Mouse (Mus musculus) liver, embryonic 13.5 days (tissue): ENCODE data around the gene Zbed6. TPM values are rescaled to one million over a fixed set of nuclear protein-coding genes. Genes with fewer than 3 reads are reported as not detected.
"Not testable (repeated sequence)": the region's sequence is repeated elsewhere in the genome, so short reads cannot be mapped to it uniquely, and the experiment has no call there.

Source experiments
- ATAC-seq: fragments of 200-750 bp; cut with Nextera tagmentation; 2 replicates; pipeline ENCODE4 v1.8.0; 2017; ENCODE audit warnings: low read depth, mild to moderate bottlenecking, moderate number of reproducible peaks, moderate library complexity
- DNase-seq: peaks from one replicate; pipeline ENCODE4 v3.0.0; 2022
- H3K27ac ChIP-seq: fragments of 300-500 bp; sonication (generic); 2 replicates; pipeline ENCODE4 v1.5.1; 2015; ENCODE audit warnings: moderate library complexity, mild to moderate bottlenecking, inconsistent platforms
- H3K27me3 ChIP-seq: fragments of 300-500 bp; sonication (generic); 2 replicates; pipeline ENCODE4 v1.6.1; 2015; ENCODE audit warnings: mild to moderate bottlenecking, inconsistent platforms
- H3K36me3 ChIP-seq: fragments of 300-500 bp; sonication (generic); 2 replicates; pipeline ENCODE4 v1.6.1; 2015; ENCODE audit warnings: mild to moderate bottlenecking, inconsistent platforms
- H3K4me1 ChIP-seq: fragments of 300-500 bp; sonication (generic); replicated peaks from 2 replicates; pipeline ENCODE4 v1.6.1; 2015; ENCODE audit warnings: inconsistent platforms
- H3K4me2 ChIP-seq: fragments of 300-500 bp; sonication (generic); 2 replicates; pipeline ENCODE4 v1.6.1; 2015; ENCODE audit warnings: inconsistent platforms, mild to moderate bottlenecking, moderate library complexity
- H3K4me3 ChIP-seq: fragments of 300-500 bp; sonication (generic); replicated peaks from 2 replicates; pipeline ENCODE4 v1.5.1; 2015; ENCODE audit warnings: mild to moderate bottlenecking, inconsistent platforms
- H3K9ac ChIP-seq: fragments of 300-500 bp; sonication (generic); 2 replicates; pipeline ENCODE4 v1.6.1; 2015; ENCODE audit warnings: mild to moderate bottlenecking, inconsistent platforms
- H3K9me3 ChIP-seq: fragments of 300-500 bp; sonication (generic); replicated peaks from 2 replicates; pipeline ENCODE4 v1.6.1; 2016; ENCODE audit warnings: inconsistent platforms
- WGBS: fragments of 180-500 bp; shearing (Covaris S2); methylation state at CpG from one replicate; pipeline ENCODE4 v1.1.7; 2015; ENCODE audit not compliant: insufficient replicate concordance; 5-methylcytosine and 5-hydroxymethylcytosine counted together
- polyA plus RNA-seq: library from polyadenylated mRNA; unstranded; fragments of >200 nt; fragmentation: Nextera tagmentation; extraction: Ambion mirVana; gene quantifications from 2 replicates; pipeline ENCODE4 v1.2.1, GENCODE M21; 2015

The Zbed6 gene
- polyA plus RNA-seq, 1 experiment from 2014 or later, result not detected

DNA sequence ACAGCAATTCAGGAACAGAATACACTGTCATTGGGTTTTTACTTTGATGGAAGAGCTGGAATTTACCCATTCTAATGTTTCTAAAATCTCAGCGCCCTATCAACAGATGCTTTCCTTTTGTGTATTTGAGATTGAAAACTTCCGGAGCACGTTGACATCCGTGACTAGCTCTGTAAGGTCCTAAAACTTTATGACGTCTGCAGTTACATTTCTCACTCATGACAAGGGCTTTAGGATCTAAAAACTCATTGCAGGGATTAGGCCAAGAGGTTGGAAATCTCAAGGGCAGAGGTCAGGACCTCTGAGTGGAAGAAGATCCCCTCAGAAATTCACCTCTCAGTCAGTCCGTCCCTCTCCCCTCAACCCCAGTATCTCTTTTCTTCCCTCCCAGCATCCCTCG, 27.6 kb upstream of the Zbed6 start:
- H3K27me3 ChIP-seq, result no peaks in the 10 kb centered on the region
- no peak for DNase-seq
- no peak overlapping the region for H3K27ac ChIP-seq
- no peak overlapping the region for H3K9ac ChIP-seq
- no peak overlapping the region for H3K4me3 ChIP-seq
- H3K36me3 ChIP-seq, result no peaks in the 10 kb centered on the region
- H3K4me1 ChIP-seq, result peaks cover 11% of the 10 kb centered on the region
- WGBS, result 79% methylated on average over 7 of the region's 7 CpGs
- no peak overlapping the region for H3K4me2 ChIP-seq
- H3K9me3 ChIP-seq, result no peaks in the 10 kb centered on the region
- ATAC-seq, result no peak

DNA sequence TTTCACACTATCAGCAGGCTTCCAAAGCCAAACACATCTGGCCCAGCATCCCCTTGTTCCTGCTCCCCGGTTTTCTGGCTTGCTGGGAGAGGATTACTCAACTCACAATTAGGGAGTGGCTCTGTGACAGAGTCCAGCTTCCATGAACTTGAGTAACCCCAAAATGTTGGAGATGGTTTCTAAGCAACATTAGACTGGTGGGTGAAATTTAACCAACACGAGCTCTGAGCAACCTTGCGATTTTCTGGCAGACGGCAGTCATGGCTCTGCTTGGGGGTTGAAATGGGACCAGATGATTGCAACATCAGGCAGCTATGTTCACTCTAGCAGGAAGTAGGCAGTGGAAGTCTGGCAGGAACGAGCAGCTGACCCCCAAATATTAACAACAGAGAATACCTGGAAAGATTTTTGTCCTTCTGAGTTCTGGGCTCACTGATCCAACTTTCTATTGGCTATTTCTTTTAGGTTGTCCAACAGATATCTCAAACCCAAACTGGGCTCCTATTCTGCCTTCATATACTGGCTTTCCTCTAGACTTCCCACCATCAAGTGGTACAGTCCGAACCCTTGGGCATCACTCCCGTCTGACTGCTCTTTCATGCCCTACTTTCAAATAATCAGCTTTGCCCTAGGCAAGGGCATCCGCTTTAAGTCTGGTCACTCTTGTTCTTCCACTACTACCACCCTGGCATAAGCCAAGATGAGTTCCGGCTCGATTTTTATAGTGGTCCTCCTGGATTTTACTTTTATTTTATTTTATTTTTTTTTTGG, 25.2 kb upstream of the Zbed6 start:
- Histone ChIP-seq H3K27me3 (no peaks in the 10 kb centered on the region), H3K9me3 (no peaks in the 10 kb centered on the region), H3K4me3 (no peak overlapping the region), H3K9ac (no peak overlapping the region), H3K27ac (peak overlapping the region; percentile 49), H3K4me2 (no peak overlapping the region), H3K4me1 (peaks cover 11% of the 10 kb centered on the region), H3K36me3 (no peaks in the 10 kb centered on the region)
- ATAC-seq (peak; percentile 82), DNase-seq (no peak)
- WGBS, result 60% methylated on average over 10 of the region's 10 CpGs

DNA sequence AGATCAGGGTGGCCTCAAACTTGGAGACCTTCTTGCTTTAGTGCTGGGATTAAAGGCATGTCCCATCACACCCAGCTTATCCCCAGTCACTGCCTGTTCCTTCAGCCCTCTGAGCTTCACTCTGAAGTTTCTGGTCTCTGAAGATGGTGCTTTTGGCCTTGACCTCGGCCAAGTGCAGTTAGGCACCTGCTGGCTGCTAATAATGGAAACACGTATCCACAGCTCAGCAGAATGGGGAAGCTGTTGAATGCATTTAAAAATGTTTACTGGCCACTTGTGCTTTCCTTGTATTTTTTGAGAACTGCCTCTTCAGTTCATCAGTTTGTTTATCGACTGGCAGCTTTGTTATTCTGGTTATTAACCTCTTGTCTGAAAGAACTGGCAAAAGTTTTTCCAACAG, 11.1 kb upstream of the Zbed6 start:
- Histone ChIP-seq H3K9ac (no peak overlapping the region), H3K27ac (no peak overlapping the region), H3K4me3 (no peak overlapping the region), H3K36me3 (no peaks in the 10 kb centered on the region), H3K27me3 (peaks cover 5% of the 10 kb centered on the region; the same call in 1 of the 2 replicates), H3K9me3 (no peaks in the 10 kb centered on the region), H3K4me2 (no peak overlapping the region), H3K4me1 (no peaks in the 10 kb centered on the region)
- 41% methylated on average over 3 of the region's 3 CpGs for WGBS
- DNase-seq, result no peak
- no peak for ATAC-seq

DNA sequence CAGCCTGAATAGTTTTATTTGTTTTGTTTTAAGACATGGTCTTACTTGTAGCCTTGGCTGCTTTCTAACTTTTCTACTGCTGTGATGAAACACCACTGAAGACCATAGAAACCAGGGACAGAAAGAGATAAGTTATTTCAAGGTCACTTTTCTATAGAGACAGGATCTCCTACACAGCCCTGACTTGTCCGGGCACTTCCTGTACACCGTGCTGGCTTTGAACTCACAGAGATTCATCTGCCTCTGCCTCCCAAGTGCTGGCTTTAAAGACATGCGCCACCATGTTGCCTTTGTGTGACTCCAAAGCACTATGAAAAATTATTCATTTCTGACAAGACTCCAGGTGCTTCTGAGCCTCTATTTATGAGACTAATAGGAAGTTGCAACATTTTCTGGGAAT, 10.6 kb upstream of the Zbed6 start:
- ATAC-seq, result no peak
- H3K27me3 ChIP-seq, result peaks cover 5% of the 10 kb centered on the region; the same call in 1 of the 2 replicates
- H3K4me2 ChIP-seq, result no peak overlapping the region
- no peaks in the 10 kb centered on the region for H3K4me1 ChIP-seq
- no peak overlapping the region for H3K27ac ChIP-seq
- 48% methylated on average over 3 of the region's 3 CpGs for WGBS
- no peaks in the 10 kb centered on the region for H3K36me3 ChIP-seq
- H3K9ac ChIP-seq, result no peak overlapping the region
- H3K4me3 ChIP-seq, result no peak overlapping the region
- DNase-seq, result no peak
- H3K9me3 ChIP-seq, result no peaks in the 10 kb centered on the region

DNA sequence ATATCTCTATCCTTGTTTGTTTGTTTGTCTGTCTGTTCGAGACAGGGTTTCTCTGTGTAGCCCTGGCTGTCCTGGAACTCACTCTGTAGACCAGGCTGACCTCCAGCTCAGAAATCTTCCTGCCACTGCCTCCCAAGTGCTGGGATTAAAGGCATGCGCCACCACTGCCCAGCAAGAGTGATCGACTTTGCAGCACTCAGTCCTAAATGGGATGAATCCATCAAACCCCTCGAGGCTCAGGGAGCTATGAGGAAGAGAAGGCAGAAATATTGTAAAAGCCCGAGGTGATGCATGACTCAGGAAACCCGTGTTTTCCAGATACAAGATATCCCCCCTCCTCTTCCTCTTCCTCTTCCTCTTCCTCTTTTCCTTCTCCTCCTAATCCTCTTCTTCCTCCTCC, 10.1 kb upstream of the Zbed6 start:
- Histone ChIP-seq H3K9me3 (no peaks in the 10 kb centered on the region), H3K27me3 (peaks cover 5% of the 10 kb centered on the region; the same call in 1 of the 2 replicates), H3K9ac (no peak overlapping the region), H3K4me2 (no peak overlapping the region), H3K4me3 (no peak overlapping the region), H3K27ac (no peak overlapping the region), H3K4me1 (no peaks in the 10 kb centered on the region), H3K36me3 (no peaks in the 10 kb centered on the region)
- DNase-seq, result no peak
- ATAC-seq, result no peak
- WGBS, result 38% methylated on average over 6 of the region's 6 CpGs

DNA sequence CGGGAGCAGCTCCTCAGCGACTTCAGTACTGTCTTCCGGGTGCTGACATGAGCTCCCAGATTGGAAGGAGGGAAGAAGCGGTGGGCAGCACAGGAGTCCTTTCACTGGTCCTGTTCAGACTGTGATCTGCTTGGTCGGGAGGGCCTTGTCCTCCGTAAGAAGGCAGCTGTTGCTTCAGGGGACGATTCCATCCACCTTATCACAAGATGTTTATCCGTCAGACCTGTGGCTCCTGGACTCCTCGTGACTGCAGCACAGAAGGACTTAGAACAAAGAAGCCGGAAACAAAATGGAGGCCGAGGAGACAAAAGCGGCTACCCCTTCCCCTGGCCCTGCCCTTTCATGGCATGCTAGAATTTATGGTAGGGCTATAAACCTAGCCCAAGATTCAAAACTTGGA, 9.5 kb upstream of the Zbed6 start:
- H3K27me3 ChIP-seq, result peaks cover 5% of the 10 kb centered on the region; the same call in 1 of the 2 replicates
- no peak overlapping the region for H3K27ac ChIP-seq
- H3K4me3 ChIP-seq, result no peak overlapping the region
- H3K9me3 ChIP-seq, result no peaks in the 10 kb centered on the region
- ATAC-seq, result no peak
- 70% methylated on average over 12 of the region's 12 CpGs for WGBS
- no peak overlapping the region for H3K9ac ChIP-seq
- H3K4me1 ChIP-seq, result no peaks in the 10 kb centered on the region
- H3K36me3 ChIP-seq, result no peaks in the 10 kb centered on the region
- DNase-seq, result no peak
- H3K4me2 ChIP-seq, result no peak overlapping the region

DNA sequence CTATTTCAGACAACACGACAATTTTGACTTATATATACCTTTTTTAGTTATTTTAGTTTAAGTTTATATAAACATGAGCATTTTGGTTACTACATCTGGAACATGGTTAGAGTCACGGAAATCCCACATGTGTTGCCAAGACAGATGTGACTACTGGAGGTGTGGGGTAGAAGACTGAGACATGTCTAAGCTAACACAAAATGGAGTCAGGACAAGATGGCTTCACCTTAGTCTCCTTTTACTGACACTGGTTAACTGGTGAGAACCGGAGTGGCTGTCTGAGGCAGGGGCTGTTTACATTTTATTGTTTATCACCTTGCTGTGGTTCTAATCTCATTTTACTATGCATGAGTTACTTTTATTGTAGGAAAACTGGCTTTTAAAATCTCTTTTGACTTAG, 7.9 kb upstream of the Zbed6 start:
- H3K27me3 ChIP-seq, result no peaks in the 10 kb centered on the region
- DNase-seq, result no peak
- WGBS, result 81% methylated on average over 3 of the region's 3 CpGs
- no peaks in the 10 kb centered on the region for H3K9me3 ChIP-seq
- H3K4me1 ChIP-seq, result peaks cover 6% of the 10 kb centered on the region; the same call in 1 of the 2 replicates
- no peak overlapping the region for H3K9ac ChIP-seq
- ATAC-seq, result no peak
- no peak overlapping the region for H3K4me3 ChIP-seq
- H3K4me2 ChIP-seq, result no peak overlapping the region
- H3K27ac ChIP-seq, result no peak overlapping the region
- no peaks in the 10 kb centered on the region for H3K36me3 ChIP-seq

DNA sequence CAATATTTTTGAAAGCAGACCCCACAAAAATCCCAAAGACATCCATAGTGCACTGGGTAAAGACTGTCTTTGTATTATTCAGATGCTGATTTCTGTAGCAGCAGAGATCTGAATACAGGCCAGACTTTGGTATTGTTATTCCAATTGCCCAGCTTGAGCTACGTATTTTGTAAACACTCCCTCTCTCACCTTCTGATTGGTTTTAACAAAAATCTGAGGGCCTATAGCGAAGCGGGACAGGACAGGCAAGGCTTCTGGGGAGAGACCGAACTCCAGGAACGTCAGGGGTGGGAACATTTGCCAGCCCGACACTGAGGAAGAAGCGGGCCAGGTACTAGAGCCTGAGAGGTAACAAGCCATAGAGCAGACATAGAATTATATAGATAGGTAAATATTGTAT, 7.0 kb upstream of the Zbed6 start:
- no peak overlapping the region for H3K27ac ChIP-seq
- no peak overlapping the region for H3K9ac ChIP-seq
- H3K36me3 ChIP-seq, result no peaks in the 10 kb centered on the region
- no peak overlapping the region for H3K4me3 ChIP-seq
- peaks cover 6% of the 10 kb centered on the region; the same call in 1 of the 2 replicates for H3K4me1 ChIP-seq
- H3K9me3 ChIP-seq, result no peaks in the 10 kb centered on the region
- no peak overlapping the region for H3K4me2 ChIP-seq
- DNase-seq (no peak), ATAC-seq (no peak)
- H3K27me3 ChIP-seq, result no peaks in the 10 kb centered on the region
- WGBS, result 77% methylated on average over 7 of the region's 7 CpGs

DNA sequence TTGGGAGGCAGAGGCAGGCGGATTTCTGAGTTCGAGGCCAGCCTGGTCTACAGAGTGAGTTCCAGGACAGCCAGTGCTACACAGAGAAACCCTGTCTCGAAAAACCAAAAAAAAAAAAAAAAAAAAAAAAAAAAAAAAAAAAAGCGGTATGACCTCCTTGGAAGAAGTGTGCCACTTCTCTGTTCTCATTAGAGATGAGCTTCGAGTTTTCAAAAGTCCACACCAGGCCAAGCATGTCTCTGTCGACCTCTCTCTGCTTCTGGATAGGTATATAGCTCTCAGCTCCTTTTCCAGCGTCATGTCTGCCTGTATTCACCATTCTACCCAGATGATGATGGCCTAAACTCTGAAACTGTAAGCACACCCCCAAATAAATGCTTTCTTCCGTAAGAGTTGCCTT, 5.0 kb upstream of the Zbed6 start:
- not testable (repeated sequence) for H3K9ac ChIP-seq, H3K36me3 ChIP-seq, H3K27ac ChIP-seq, DNase-seq, ATAC-seq, H3K4me3 ChIP-seq, H3K4me1 ChIP-seq, H3K27me3 ChIP-seq, H3K9me3 ChIP-seq, H3K4me2 ChIP-seq
- 65% methylated on average over 8 of the region's 8 CpGs for WGBS

DNA sequence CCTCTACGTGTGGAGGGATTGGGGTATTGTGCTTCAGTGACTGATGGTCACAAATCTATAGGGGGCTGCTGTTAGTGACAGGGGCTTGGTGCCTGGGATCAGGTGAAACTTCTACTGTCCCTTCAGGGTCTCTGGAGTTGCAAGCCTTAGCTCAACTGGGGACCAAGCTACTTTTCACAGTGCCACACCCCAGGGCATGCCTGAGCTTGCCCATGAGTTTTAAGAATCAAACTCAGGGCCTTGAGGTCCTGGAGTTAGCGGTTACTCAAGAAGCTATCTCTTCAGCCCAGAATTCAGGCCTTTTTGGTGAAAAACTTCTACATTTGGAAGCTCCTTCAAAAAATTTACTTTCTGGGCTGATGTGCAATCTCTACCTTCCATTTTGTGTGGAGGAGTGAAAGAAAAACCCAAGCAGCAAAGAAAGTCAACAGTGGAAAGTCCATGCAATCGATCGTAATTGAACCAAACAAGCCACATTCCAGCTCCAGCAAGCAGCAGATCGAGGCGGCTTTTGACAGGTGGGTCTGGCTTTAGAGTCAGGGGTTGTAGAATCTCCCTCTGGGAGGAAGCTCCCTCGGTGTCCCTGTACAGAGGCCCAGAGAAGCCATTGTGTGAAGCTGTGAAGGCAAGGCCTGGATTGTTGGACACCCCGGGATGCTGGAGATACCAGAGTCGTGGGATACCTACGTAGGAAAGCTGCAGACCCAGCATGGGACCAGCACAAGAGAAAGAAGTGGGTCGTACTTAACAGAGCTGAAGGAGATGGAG, 3.7 kb upstream of the Zbed6 start:
- Histone ChIP-seq H3K4me2 (peak overlapping the region; percentile 34; the same call in 1 of the 2 replicates), H3K9ac (0 out of 2 replicates have a peak overlapping the region, but pooled peaks have one; percentile 20), H3K27ac (peak overlapping the region; percentile 70), H3K36me3 (peaks cover 3% of the 10 kb centered on the region), H3K4me3 (no peak overlapping the region), H3K27me3 (no peaks in the 10 kb centered on the region), H3K9me3 (no peaks in the 10 kb centered on the region), H3K4me1 (peaks cover 16% of the 10 kb centered on the region)
- ATAC-seq (no peak), DNase-seq (no peak)
- WGBS, result 67% methylated on average over 11 of the region's 11 CpGs

DNA sequence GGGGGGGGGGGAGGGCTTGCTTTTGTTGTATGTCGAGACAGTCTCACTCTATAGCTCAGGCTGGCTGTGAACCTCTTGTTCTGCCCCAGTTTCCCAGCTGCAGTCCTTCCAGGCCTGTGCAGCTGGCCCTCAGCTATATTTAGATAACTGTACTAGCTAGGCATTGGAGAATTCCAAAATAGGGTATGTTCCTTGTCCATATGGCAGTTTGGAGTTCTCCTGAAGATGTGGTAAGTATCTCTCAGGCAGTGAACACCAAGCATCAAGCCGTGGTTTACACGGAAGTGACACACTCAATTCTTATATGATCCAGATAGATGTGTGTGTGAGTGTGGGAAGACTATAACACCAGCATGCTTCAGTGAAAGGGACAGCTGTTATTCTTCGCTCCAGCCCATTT, 2.7 kb upstream of the Zbed6 start:
- Histone ChIP-seq H3K27me3 (no peaks in the 10 kb centered on the region), H3K4me1 (peaks cover 26% of the 10 kb centered on the region), H3K36me3 (peaks cover 13% of the 10 kb centered on the region), H3K4me3 (no peak overlapping the region), H3K9me3 (no peaks in the 10 kb centered on the region), H3K27ac (no peak overlapping the region), H3K4me2 (no peak overlapping the region), H3K9ac (no peak overlapping the region)
- DNase-seq, result no peak
- ATAC-seq, result no peak
- 75% methylated on average over 4 of the region's 4 CpGs for WGBS
